7 mouse cellular contexts compared by ENCODE assay signal in genomic region chr8:119436933-119437332, GRCm38 (mm10). TPM values are rescaled to one million over a fixed set of nuclear protein-coding genes. Genes with fewer than 3 reads are reported as not detected.
A peak's percentile ranks its signal among the peaks of the same experiment; 100 is the strongest.
DNase-seq lines count a peak whose midpoint lies in the region; ATAC-seq lines count a peak whose summit lies in the region.

No protein-coding gene starts in this region.

- peaks cover 47% of the 10 kb centered on the region for H3K4me1 ChIP-seq in intestine, embryonic 16.5 days (ENCODE audit: control insufficient read depth, insufficient read depth, low read length)
- peaks cover 22% of the 10 kb centered on the region for H3K4me1 ChIP-seq in stomach, embryonic 14.5 days (ENCODE audit: control insufficient read depth, insufficient read depth, low read length)

- H3K9me3 ChIP-seq in intestine, embryonic 16.5 days (ENCODE audit: control insufficient read depth, low read length): no peaks in the 10 kb centered on the region
- no peaks in the 10 kb centered on the region for H3K9me3 ChIP-seq in stomach, embryonic 14.5 days (ENCODE audit: control insufficient read depth, low read depth, low read length)

- H3K27ac ChIP-seq in intestine, embryonic 16.5 days (ENCODE audit: low read length): peak overlapping the region; percentile 61
- H3K27ac ChIP-seq in stomach, embryonic 14.5 days (ENCODE audit: low read length): no peak overlapping the region; the same call in 1 of the 2 replicates

- ATAC-seq in intestine, embryonic 16.5 days: peak; percentile 70
- ATAC-seq in stomach, embryonic 14.5 days (ENCODE audit: insufficient number of reproducible peaks, insufficient read depth, low FRiP score, low read depth): peak; percentile 29; the same call in 1 of the 2 replicates

- peak overlapping the region; percentile 61 for H3K9ac ChIP-seq in intestine, embryonic 16.5 days (ENCODE audit: low read depth, low read length)
- no peak overlapping the region for H3K9ac ChIP-seq in stomach, embryonic 14.5 days (replicated peaks; ENCODE audit: low read depth, low read length)

- H3K36me3 ChIP-seq in intestine, embryonic 16.5 days (ENCODE audit: control insufficient read depth, insufficient read depth, low read length): no peaks in the 10 kb centered on the region
- H3K36me3 ChIP-seq in stomach, embryonic 14.5 days (ENCODE audit: control insufficient read depth, insufficient read depth, low read length): no peaks in the 10 kb centered on the region

- no peaks in the 10 kb centered on the region for H3K27me3 ChIP-seq in intestine, embryonic 16.5 days (replicated peaks; ENCODE audit: control insufficient read depth, insufficient read depth, low read length)
- no peaks in the 10 kb centered on the region for H3K27me3 ChIP-seq in stomach, embryonic 14.5 days (ENCODE audit: control insufficient read depth, insufficient read depth, low read length)

- peak overlapping the region; percentile 55 for H3K4me2 ChIP-seq in intestine, embryonic 16.5 days (ENCODE audit: low read depth, low read length)
- H3K4me2 ChIP-seq in stomach, embryonic 14.5 days (replicated peaks; ENCODE audit: low read depth, low read length): peak overlapping the region; percentile 34

- H3K4me3 ChIP-seq in intestine, embryonic 16.5 days (ENCODE audit: low read length): peak overlapping the region; percentile 42
- H3K4me3 ChIP-seq in stomach, embryonic 14.5 days (ENCODE audit: low read depth, low read length): 0 out of 2 replicates have a peak overlapping the region, but pooled peaks have one; percentile 2

- WGBS in intestine, embryonic 16.5 days: 15% methylated on average over 9 of the region's 9 CpGs
- WGBS in stomach, embryonic 14.5 days: 15% methylated on average over 9 of the region's 9 CpGs

- peak; percentile 95 to 97 for DNase-seq in adrenal gland, adult 18-20 months (ENCODE audit: low spot score in 2 of 2)
- DNase-seq in gastrocnemius, postnatal 10 days: peak; percentile 75
- DNase-seq in lung, adult 18-20 months: peak; percentile 93 to 94
- DNase-seq in layer of hippocampus, adult 9-10 months (ENCODE audit: low spot score): no peak
- DNase-seq in embryo, embryonic 11 days: no peak

RNA-seq across cellular contexts. Expression of gene Osgin1, which starts 3.0 kb away (rescaled TPM):
- total RNA-seq in adrenal gland, adult 18-20 months (2021): 100 to 1,000 TPM; 161 to 218 TPM
- total RNA-seq in gastrocnemius, postnatal 10 days (2021): 1 to 10 TPM; 2.5 to 5.0 TPM
- 8.0 and 9.2 TPM in 2 replicates for polyA plus RNA-seq in intestine, embryonic 16.5 days (2015; fragmentation: Nextera tagmentation; extraction: Ambion mirVana)
- polyA plus RNA-seq in stomach, embryonic 14.5 days (2014; fragmentation: Nextera tagmentation; extraction: Ambion mirVana): 2.3 and 3.7 TPM in 2 replicates

RNA-seq across cellular contexts. Expression of gene Necab2, which starts 9.6 kb away (rescaled TPM):
- total RNA-seq in adrenal gland, adult 18-20 months (2021): 1 to 10 TPM; 6.2 to 8.6 TPM
- under 1 TPM; 0.38 to 0.73 TPM for total RNA-seq in gastrocnemius, postnatal 10 days (2021)
- polyA plus RNA-seq in intestine, embryonic 16.5 days (2015; fragmentation: Nextera tagmentation; extraction: Ambion mirVana): 1.3 and 1.6 TPM in 2 replicates
- 1.5 and 2.2 TPM in 2 replicates for polyA plus RNA-seq in stomach, embryonic 14.5 days (2014; fragmentation: Nextera tagmentation; extraction: Ambion mirVana)

RNA-seq across cellular contexts. Expression of gene Mlycd, which starts 42.3 kb away (rescaled TPM):
- total RNA-seq in adrenal gland, adult 18-20 months (2021): 10 to 100 TPM; 51.7 to 57.8 TPM
- total RNA-seq in gastrocnemius, postnatal 10 days (2021): 10 to 100 TPM; 66.8 to 67.5 TPM
- 20.6 and 22.7 TPM in 2 replicates for polyA plus RNA-seq in intestine, embryonic 16.5 days (2015; fragmentation: Nextera tagmentation; extraction: Ambion mirVana)
- polyA plus RNA-seq in stomach, embryonic 14.5 days (2014; fragmentation: Nextera tagmentation; extraction: Ambion mirVana): 16.7 and 18.7 TPM in 2 replicates

Comparison
In these comparisons a context has a peak if more than half of its experiments do, and no peak if none do; other contexts are left out.
1. DNase-seq: peak in adrenal gland, adult 18-20 months (2 of 2), gastrocnemius, postnatal 10 days (single experiment) and lung, adult 18-20 months (2 of 2); none in layer of hippocampus, adult 9-10 months (single experiment) and embryo, embryonic 11 days (single experiment).
2. RNA of gene Osgin1, which starts 3.0 kb away (total RNA-seq): 161 to 218 TPM in adrenal gland, adult 18-20 months; 2.5 to 5.0 TPM in gastrocnemius, postnatal 10 days; every median in the first group is over 10 times any median in the second.
3. RNA of gene Necab2, which starts 9.6 kb away (total RNA-seq): 6.2 to 8.6 TPM in adrenal gland, adult 18-20 months; 0.38 to 0.73 TPM in gastrocnemius, postnatal 10 days; every median in the first group is over 4 times any median in the second.